Comparison of ENCODE assay signal across 8 mouse cellular contexts in the genomic region with DNA sequence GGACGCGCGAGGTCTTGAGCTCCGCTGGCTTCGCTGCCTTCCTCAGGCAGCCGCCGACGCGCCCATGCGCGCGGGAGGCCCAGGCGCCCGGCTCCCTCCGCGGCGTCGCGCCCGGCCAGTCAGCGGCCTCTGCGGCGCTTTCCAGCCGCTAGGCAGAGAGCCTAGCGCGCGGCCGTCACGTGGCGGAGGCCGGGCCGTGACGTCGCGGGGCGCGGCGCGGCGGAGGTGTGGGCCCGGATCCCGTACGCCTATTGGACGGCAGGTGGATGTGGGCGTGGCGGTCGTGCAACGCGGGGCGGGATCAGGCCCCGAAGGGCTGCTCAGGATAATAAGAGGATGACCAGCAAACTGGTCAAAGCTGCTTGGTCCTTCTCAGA. TPM values are rescaled to one million over a fixed set of nuclear protein-coding genes. Genes with fewer than 3 reads are reported as not detected.
A peak's percentile ranks its signal among the peaks of the same experiment; 100 is the strongest.
DNase-seq lines count a peak whose midpoint lies in the region; ATAC-seq and TF ChIP-seq lines count a peak whose summit lies in the region.

Gene Slc25a33 (minus strand): TSS at position 184 of the 377 bp plus-strand sequence.

- H3K36me3 ChIP-seq in E14TG2a.4 (ENCODE audit: insufficient read depth, low read length) = no peaks in the 10 kb centered on the region
- no peaks in the 10 kb centered on the region for H3K36me3 ChIP-seq in forebrain, embryonic 13.5 days (ENCODE audit: poor library complexity, severe bottlenecking)
- H3K36me3 ChIP-seq in neural tube, embryonic 15.5 days = no peaks in the 10 kb centered on the region

- peak; percentile 99 for ATAC-seq in forebrain, embryonic 13.5 days
- peak; percentile 96 for ATAC-seq in neural tube, embryonic 15.5 days (ENCODE audit: low FRiP score)

- no peak for TF ChIP-seq CTCF in E14TG2a.4 (conservative IDR thresholded peaks at IDR 0.05; ENCODE audit: low read length)

- H3K9ac ChIP-seq in forebrain, embryonic 13.5 days = peak within 1 kb of the TSS; percentile 83
- peak within 1 kb of the TSS; percentile 91 for H3K9ac ChIP-seq in neural tube, embryonic 15.5 days (replicated peaks)

- peak; percentile 83 for DNase-seq in c-Kit-positive CD71-positive TER-119-positive erythroid progenitor cells, embryonic 14.5 days (ENCODE audit: low spot score)
- peak; percentile 97 for DNase-seq in heart, postnatal 10 days
- DNase-seq in layer of hippocampus, adult 11-12 months (ENCODE audit: low spot score) = peak; percentile 97
- peak; percentile 95 to 97 for DNase-seq in lung, adult 18-20 months
- peak; percentile 96 for DNase-seq in testis, postnatal 14 days (ENCODE audit: low spot score)

- peaks cover 22% of the 10 kb centered on the region for H3K4me1 ChIP-seq in E14TG2a.4 (replicated peaks; ENCODE audit: low read depth, low read length)
- peaks cover 16% of the 10 kb centered on the region for H3K4me1 ChIP-seq in forebrain, embryonic 13.5 days
- peaks cover 32% of the 10 kb centered on the region for H3K4me1 ChIP-seq in neural tube, embryonic 15.5 days

- peaks cover 35% of the 10 kb centered on the region for H3K27me3 ChIP-seq in E14TG2a.4 (ENCODE audit: insufficient read depth, low read length)
- H3K27me3 ChIP-seq in forebrain, embryonic 13.5 days = peaks cover 66% of the 10 kb centered on the region
- no peaks in the 10 kb centered on the region for H3K27me3 ChIP-seq in neural tube, embryonic 15.5 days (replicated peaks)

- peak within 1 kb of the TSS; percentile 65 for H3K27ac ChIP-seq in forebrain, embryonic 13.5 days
- peak within 1 kb of the TSS; percentile 91 for H3K27ac ChIP-seq in neural tube, embryonic 15.5 days (replicated peaks)

- H3K9me3 ChIP-seq in E14TG2a.4 (ENCODE audit: low read length) = no peaks in the 10 kb centered on the region
- H3K9me3 ChIP-seq in forebrain, embryonic 13.5 days (replicated peaks) = no peaks in the 10 kb centered on the region
- H3K9me3 ChIP-seq in neural tube, embryonic 15.5 days (replicated peaks) = no peaks in the 10 kb centered on the region

- peak within 1 kb of the TSS; percentile 97 for H3K4me2 ChIP-seq in forebrain, embryonic 13.5 days
- peak within 1 kb of the TSS; percentile 96 for H3K4me2 ChIP-seq in neural tube, embryonic 15.5 days

- under 1% methylated on average over 47 of the region's 51 CpGs for WGBS in forebrain, embryonic 13.5 days
- WGBS in neural tube, embryonic 15.5 days = under 1% methylated on average over 51 of the region's 51 CpGs

- H3K4me3 ChIP-seq in E14TG2a.4 (replicated peaks; ENCODE audit: low read length) = peak within 1 kb of the TSS; percentile 90
- peak within 1 kb of the TSS; percentile 72 for H3K4me3 ChIP-seq in forebrain, embryonic 13.5 days
- H3K4me3 ChIP-seq in neural tube, embryonic 15.5 days (replicated peaks) = peak within 1 kb of the TSS; percentile 86

- intact Hi-C loops in heart, postnatal 10 days (cut with DNase I) = no loop called here

RNA-seq across cellular contexts. Expression of gene Slc25a33, which starts in this region (rescaled TPM):
- 13.8 and 15.5 TPM in 2 replicates for polyA plus RNA-seq in forebrain, embryonic 13.5 days (2015; fragmentation: Nextera tagmentation; extraction: Ambion mirVana)
- 10 to 100 TPM; 10.3 to 19.6 TPM for total RNA-seq in heart, postnatal 10 days (2021)
- polyA plus RNA-seq in neural tube, embryonic 15.5 days (2015; fragmentation: Nextera tagmentation; extraction: Ambion mirVana) = 35.8 and 46.3 TPM in 2 replicates

Comparison
In these comparisons a context has a peak if more than half of its experiments do, and no peak if none do; other contexts are left out.
1. Peak in every context shown above with its lines: DNase-seq, ATAC-seq, H3K4me3 ChIP-seq and H3K27ac ChIP-seq.